Mouse (Mus musculus): ENCODE data around the gene Plk3. TPM values are rescaled to one million over a fixed set of nuclear protein-coding genes. Genes with fewer than 3 reads are reported as not detected.

The Plk3 gene
- total RNA-seq, 2 experiments from 2014 or later = 1.7 TPM; not detected in 1

DNA sequence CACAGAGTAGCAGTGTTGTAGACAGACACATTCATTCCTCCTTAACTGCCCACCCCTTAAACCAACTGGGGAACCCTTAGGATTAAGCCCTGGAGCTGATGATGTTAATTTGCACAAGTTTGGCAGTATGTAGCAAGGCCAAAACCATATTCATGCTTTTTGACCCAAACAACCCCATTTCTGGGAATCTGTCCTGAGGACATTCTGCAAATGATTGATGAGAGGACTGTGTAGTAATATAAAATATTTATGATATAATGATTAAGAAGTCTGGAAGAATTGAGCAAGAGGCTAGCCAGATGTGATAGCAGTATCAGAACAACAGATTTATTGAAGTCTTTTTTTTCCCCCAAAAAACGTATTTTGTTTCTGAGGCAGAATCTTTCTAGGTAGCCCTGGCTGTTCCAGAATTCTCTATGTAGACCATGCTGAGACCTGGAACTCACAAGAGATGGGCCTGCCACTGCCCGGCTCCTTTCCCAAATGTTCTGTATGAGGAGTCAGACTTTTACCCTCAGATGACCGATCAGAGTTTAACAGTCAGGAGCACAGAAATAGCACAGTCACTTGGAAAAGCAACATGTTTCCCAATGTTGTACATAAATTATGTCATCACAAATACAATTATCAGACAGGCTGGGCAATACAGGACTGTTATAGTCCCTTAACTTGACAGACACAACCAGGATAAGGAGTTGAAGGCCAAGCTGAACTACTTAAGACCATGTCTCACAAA, 39.0 kb downstream of the Plk3 start:
- ATAC-seq (replicated peaks; ENCODE audit: low FRiP score, poor library complexity, severe bottlenecking) = no peak

DNA sequence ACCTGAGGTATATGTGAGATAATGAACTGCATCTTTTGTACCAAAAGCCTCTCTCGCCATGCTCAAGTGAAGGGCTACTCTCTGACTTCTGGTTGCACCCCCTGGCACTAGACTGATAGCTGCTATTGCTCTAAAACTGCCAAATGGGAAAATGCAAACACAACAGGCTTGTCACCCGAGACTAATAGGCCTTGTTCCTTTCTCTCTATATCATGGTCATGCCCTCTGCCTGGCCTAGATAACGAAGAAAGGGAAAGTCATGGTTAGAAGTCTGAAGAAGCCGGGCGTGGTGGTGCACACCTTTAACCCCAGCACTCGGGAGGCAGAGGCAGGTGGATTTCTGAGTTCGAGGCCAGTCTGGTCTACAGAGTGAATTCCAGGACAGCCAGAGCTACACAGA, 43.2 kb downstream of the Plk3 start:
- ATAC-seq (replicated peaks; ENCODE audit: low FRiP score, poor library complexity, severe bottlenecking) = peak; percentile 79

- peak; percentile 14; the same call in 1 of the 2 replicates for ATAC-seq (replicated peaks; ENCODE audit: low FRiP score, poor library complexity, severe bottlenecking)
Observed at GRCm38 (mm10) chr4:117087948-117088640, 45.7 kb downstream of the Plk3 start.

Other genes starting within 250 kb of the Plk3 start
- 731 and 769 TPM in 2 replicates for gene Urod, start 139.6 kb downstream of the Plk3 start, total RNA-seq (2015; ENCODE audit: low replicate concordance)
- gene Urod, start 139.6 kb downstream of the Plk3 start, total RNA-seq (2017; ENCODE audit: low replicate concordance) = 989 and 1,487 TPM in 2 replicates
- 5.8 and 7.9 TPM in 2 replicates for gene Hectd3, start 138.6 kb downstream of the Plk3 start, total RNA-seq (2015; ENCODE audit: low replicate concordance)
- gene Hectd3, start 138.6 kb downstream of the Plk3 start, total RNA-seq (2017; ENCODE audit: low replicate concordance) = 7.8 and 12.3 TPM in 2 replicates
- 11.9 and 20.1 TPM in 2 replicates for gene Eif2b3, start 114.6 kb downstream of the Plk3 start, total RNA-seq (2015; ENCODE audit: low replicate concordance)
- gene Eif2b3, start 114.6 kb downstream of the Plk3 start, total RNA-seq (2017; ENCODE audit: low replicate concordance) = 7.2 and 10.0 TPM in 2 replicates
- gene Ptch2, start 37.9 kb downstream of the Plk3 start, total RNA-seq (2015; ENCODE audit: low replicate concordance) = 0.19 and 0.21 TPM in 2 replicates
- 0.09 TPM in 1 of 2 replicates, not detected in the other for gene Ptch2, start 37.9 kb downstream of the Plk3 start, total RNA-seq (2017; ENCODE audit: low replicate concordance)
- 1.0 and 3.1 TPM in 2 replicates for gene Btbd19, start 8.2 kb downstream of the Plk3 start, total RNA-seq (2015; ENCODE audit: low replicate concordance)
- 0.68 and 1.3 TPM in 2 replicates for gene Btbd19, start 8.2 kb downstream of the Plk3 start, total RNA-seq (2017; ENCODE audit: low replicate concordance)
- not detected in 2 replicates for gene Tctex1d4, start 7.2 kb downstream of the Plk3 start, total RNA-seq (2015; ENCODE audit: low replicate concordance)
- not detected in 2 replicates for gene Tctex1d4, start 7.2 kb downstream of the Plk3 start, total RNA-seq (2017; ENCODE audit: low replicate concordance)
- gene Rps8, start 22.3 kb upstream of the Plk3 start, total RNA-seq (2015; ENCODE audit: low replicate concordance) = 981 and 1,137 TPM in 2 replicates
- 281 and 366 TPM in 2 replicates for gene Rps8, start 22.3 kb upstream of the Plk3 start, total RNA-seq (2017; ENCODE audit: low replicate concordance)
- gene Kif2c, start 48.7 kb upstream of the Plk3 start, total RNA-seq (2015; ENCODE audit: low replicate concordance) = 11.5 and 16.7 TPM in 2 replicates
- gene Kif2c, start 48.7 kb upstream of the Plk3 start, total RNA-seq (2017; ENCODE audit: low replicate concordance) = 13.2 and 14.5 TPM in 2 replicates
- gene Tmem53, start 118.0 kb upstream of the Plk3 start, total RNA-seq (2015; ENCODE audit: low replicate concordance) = 1.9 and 4.0 TPM in 2 replicates
- gene Tmem53, start 118.0 kb upstream of the Plk3 start, total RNA-seq (2017; ENCODE audit: low replicate concordance) = 1.9 TPM in 1 of 2 replicates, not detected in the other
- not detected in 2 replicates for gene Armh1, start 118.2 kb upstream of the Plk3 start, total RNA-seq (2015; ENCODE audit: low replicate concordance)
- gene Armh1, start 118.2 kb upstream of the Plk3 start, total RNA-seq (2017; ENCODE audit: low replicate concordance) = not detected in 2 replicates